Mouse (Mus musculus): ENCODE data around the gene Ubash3b.

The Ubash3b gene

DNA sequence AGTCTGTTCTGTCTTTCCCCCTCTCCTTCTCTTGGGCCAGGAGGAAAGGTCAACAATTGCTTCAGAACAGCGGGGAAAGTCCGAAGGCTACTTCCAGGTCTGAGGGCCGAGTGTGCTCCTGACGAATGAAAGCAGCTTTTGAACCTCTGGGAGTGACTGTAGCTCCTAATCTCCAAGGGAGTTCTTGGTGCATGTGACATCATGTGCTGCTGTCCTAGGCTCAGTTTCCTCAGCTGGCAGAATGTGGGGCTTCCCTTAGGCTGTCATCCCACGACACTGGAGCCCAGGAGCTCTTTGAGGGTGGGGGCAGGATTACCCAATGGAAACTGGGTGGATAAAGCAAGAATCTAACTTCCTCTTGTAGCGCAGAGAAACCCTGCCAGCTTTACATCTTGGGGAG is at the start of gene Ubash3b:
Ubash3b (minus strand) TSS at position 285 of the 400 bp plus-strand sequence.
- no peak for DNase-seq (ENCODE audit: low spot score in 2 of 2)

- peak; percentile 92 to 96 for DNase-seq (ENCODE audit: low spot score in 2 of 2)
Measured at GRCm38 (mm10) chr9:41207130-41208104, 45.9 kb upstream of the Ubash3b start.

GRCm38 (mm10) chr9:41206717-41207116 is 45.2 kb upstream of the Ubash3b start:
- no peak for DNase-seq (ENCODE audit: low spot score in 2 of 2)

DNA sequence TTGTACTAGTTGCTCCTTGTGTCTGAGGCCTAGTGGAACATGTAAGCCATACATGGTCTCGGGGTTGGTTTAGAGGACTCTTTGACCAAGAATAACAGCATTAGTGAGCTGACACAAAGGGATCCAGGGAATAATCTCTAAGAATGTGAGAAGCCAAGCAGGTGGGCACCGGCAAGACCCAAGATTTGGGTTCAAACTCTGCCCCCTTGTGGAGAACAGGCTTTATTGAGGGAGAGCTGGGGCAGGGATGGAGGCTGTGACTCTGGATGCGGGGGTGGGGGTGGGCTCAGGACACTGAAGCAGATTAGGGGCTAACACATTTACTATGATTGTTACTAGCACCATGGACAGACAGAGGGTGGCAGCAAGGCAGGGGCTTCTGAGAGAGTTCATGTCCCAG is 43.8 kb upstream of the Ubash3b start:
- no peak for DNase-seq (ENCODE audit: low spot score in 2 of 2)

DNA sequence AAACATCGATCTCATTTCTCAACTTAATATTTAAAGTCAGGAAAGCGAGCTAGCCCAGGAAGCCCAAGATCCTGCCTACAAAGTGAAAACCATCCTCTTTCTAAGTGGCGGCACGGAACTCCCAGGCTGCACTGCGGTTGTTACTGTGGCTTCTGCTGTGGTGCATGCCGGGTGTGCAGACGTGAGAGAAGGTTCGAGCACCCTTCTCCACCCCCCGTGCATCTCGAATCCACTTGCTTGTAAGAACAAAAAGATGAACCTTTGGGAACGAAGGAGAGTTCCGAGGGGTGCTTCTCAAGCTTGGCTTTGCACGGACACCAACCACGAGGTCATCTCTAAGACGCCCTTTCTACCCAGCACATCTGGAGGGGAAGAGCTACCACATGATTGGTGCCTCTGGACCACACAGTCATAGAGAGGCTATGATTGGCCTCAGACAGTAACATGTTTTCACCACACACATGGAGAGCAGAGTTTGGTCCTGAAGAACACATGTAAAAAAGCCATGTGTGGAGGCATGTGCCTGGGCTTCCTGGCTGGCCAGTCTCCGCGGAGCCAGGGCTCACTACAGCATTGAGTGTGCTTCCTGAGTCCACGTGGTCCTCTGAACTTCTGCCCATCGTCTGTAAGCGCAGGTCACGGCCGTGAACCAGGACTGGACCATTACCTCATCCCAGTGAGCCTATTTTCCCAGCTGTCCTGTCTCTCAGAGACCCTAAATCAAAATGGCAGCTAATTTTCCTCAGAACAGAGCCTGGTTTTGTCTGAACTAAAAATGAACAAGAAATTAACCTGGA is 38.2 kb upstream of the Ubash3b start:
- no peak for DNase-seq (ENCODE audit: low spot score in 2 of 2)

DNA sequence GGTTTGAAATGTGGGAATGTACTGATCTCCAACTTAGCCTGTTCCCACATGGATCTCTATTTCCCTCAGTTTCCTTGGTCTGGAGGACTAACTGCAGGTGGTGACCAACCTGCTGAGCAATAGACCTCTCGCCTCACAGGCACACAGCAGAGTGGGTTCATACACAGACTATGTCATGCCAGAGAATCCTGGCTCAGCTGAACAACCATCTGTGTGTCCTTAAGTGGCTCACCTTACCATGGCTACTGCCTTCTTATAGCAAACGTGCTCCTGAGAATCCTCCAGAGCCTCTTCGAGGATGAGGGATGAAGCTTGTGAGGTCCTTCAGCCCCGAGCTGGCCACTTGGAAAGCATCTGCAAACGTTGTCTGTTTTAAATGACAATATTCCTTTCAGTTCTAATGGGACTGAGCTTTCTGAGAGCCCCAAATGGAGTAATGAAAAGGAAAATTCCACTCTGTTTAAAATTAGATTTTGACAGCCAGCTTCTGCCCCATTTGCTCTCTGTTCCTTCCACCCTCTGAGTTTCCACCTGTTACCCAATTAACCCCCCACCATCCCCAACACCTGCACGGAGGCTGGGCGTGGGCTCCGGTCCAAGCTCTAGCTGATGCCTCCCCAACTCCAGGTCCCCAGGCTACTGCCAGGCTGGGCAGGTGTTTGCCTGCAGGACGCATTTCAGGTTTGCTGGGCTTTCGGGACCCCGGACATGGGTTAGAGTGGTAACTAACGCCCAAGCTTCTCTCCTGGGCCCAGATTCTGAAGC is 37.2 kb upstream of the Ubash3b start:
- no peak for DNase-seq (ENCODE audit: low spot score in 2 of 2)

GRCm38 (mm10) chr9:41195742-41196311 is 34.3 kb upstream of the Ubash3b start:
- peak in 1 of 2 experiments; percentile 45 for DNase-seq (ENCODE audit: low spot score in 2 of 2)

GRCm38 (mm10) chr9:41191651-41192210 is 30.2 kb upstream of the Ubash3b start:
- no peak for DNase-seq (ENCODE audit: low spot score in 2 of 2)

DNA sequence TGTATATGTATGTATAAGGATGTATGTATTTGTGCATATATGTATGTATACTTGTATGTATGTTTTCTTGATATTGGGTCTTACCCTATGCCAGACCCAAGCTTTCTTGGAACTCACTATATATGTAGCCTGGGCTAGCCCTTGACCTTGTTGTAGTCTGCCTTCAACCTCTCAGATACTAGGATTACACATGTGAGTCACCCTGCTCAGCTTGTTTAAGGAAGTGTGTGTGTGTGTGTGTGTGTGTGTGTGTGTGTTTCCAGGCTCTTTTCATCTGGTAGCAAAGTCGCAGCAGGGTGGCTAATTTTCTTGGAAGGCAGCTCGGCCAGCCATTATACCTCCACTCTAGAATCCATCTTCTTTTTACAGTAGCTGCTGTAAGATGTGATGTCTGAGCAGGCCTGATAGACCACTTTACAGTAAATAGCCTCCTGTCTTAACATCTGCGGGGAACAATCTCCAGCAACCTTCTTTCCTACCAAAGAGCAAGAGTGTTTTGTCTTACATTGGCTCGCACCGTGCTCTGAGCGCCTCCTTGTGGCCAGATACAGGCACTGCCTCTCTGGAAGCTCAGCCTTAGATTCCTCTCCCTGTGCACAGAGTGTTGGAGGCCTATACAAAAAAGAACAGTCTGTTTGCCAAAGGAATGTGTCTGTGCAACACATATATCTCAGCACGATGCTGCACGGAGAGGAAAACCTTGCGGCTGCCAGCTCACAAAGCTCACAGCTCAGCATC is 29.4 kb upstream of the Ubash3b start:
- peak; percentile 68 to 89 for DNase-seq (ENCODE audit: low spot score in 2 of 2)

GRCm38 (mm10) chr9:41187939-41188338 is 26.4 kb upstream of the Ubash3b start:
- DNase-seq (ENCODE audit: low spot score in 2 of 2), result no peak

DNA sequence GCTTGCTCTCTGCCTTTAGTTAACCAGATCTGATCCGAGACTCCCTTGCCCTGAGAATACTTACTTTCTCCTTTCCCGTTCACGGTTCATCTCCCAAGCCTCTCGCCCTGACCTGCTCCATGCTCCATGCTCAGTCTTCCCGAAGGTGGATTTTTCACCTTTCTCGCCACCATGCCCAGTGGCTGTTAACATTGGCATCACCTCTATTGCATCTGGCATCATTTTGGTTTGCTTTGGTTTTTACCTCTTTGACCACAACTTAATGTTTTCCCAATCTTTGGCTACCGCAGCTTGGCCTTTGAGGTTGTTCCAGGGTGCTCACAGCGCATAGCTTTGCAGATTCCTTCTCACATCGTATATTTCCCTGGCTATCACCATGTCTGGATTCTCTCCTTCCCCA is 26.0 kb upstream of the Ubash3b start:
- DNase-seq (ENCODE audit: low spot score in 2 of 2), result no peak

GRCm38 (mm10) chr9:41185331-41185730 is 23.8 kb upstream of the Ubash3b start:
- no peak for DNase-seq (ENCODE audit: low spot score in 2 of 2)

DNA sequence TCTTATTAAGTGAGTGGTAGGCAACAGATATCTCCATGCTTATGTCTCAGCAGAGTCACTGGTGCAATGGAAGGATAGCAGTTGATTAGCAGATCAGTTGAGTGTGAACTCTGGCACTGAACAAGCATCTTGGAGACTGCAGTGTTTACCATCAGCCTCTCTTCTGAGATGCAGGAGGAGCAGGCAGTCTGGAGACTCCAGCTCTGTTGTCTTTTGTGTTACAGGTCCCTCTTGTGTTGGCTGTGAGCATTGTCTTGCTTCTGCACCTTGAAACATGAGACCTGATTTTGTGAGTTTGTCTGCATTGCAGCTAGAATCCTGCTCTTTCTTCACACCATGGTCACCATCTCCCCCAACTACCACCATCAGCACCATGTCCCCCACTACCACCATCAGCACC is 21.1 kb upstream of the Ubash3b start:
- DNase-seq (ENCODE audit: low spot score in 2 of 2), result peak in 1 of 2 experiments; percentile 26

DNA sequence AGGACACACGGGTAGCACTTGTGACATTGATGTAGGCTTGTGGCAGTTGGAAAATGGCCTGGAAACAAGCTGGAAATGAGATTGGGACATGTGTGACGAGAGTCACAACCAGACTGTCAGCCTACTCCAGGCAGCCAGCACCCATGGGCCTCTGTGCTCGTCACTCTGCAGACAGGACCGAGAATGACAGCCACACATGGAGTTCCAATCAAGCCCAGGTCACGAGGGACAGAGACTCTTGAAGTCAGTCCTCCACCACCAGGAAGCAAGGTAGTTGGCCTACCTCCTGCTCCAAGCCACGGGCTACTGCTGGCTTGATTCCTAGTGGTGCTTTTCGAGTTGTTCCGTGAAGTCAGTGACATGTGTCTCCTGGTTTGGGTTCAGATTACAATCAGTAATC is 20.3 kb upstream of the Ubash3b start:
- DNase-seq (ENCODE audit: low spot score in 2 of 2), result no peak

DNA sequence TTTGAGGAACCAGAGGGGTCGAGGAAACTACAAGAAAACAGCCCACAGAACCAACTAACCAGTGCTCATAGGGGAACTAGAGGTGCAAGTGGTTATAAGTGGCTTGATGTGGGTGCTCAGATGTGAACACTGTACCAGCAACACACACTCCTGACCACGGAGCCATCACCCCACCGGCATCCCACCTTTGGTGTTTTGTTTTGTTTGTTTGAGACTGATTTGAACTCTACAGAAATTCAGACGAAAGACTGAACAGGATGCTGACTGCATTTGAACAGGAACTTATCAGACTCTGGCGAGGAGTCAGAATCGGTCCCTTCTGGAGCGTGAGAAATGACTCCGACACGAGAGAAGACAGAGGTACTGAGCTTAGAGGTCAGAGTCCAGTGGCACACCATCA is 19.9 kb upstream of the Ubash3b start:
- DNase-seq (ENCODE audit: low spot score in 2 of 2), result no peak

- no peak for DNase-seq (ENCODE audit: low spot score in 2 of 2)
Measured at GRCm38 (mm10) chr9:41179056-41179455, 17.6 kb upstream of the Ubash3b start.

DNA sequence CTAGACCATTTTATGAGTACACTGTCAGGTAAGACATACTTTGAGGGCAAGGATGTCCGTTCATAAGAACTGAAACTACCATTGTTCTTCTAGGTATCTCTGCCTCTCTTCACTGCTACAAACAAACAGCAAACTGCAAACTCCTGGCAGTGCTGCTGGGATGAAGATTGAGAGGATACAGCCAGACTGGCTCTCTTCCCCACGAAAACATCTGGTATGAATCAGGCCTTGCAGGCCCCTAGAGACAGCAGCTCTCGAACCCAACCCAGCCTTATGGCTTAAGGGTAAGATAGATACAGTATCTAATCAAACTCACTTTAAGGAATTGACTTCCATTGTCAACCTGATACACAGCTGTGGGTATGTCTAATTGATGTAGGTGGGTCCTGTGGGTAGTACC is 11.7 kb upstream of the Ubash3b start:
- no peak for DNase-seq (ENCODE audit: low spot score in 2 of 2)

- no peak for DNase-seq (ENCODE audit: low spot score in 2 of 2)
Measured at GRCm38 (mm10) chr9:41172426-41172825, 10.9 kb upstream of the Ubash3b start.

DNA sequence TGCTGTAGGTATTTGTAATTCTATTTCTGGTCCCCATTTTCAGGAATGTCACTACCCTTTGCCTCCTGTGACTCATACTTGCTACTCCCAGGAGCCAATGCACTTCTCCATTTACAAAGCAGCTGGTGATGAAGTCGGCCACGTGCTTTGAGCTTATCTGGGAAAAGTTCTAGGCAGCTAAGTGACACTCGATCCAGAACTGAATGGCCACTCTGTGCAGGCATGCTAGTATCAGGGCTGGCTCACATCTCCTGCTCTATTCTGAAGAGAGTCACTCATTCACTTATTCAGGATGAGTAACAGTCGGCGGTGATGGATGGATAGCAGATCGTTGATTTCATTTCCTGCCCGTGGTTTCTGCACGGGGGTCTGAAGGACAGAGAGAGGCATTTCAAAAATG is 8.5 kb upstream of the Ubash3b start:
- no peak for DNase-seq (ENCODE audit: low spot score in 2 of 2)

GRCm38 (mm10) chr9:41168656-41169055 is 7.2 kb upstream of the Ubash3b start:
- no peak for DNase-seq (ENCODE audit: low spot score in 2 of 2)

GRCm38 (mm10) chr9:41168206-41168605 is 6.7 kb upstream of the Ubash3b start:
- DNase-seq (ENCODE audit: low spot score in 2 of 2), result no peak

All from spleen, postnatal 4 days (tissue).